Mouse (Mus musculus): ENCODE results near the gene Pdik1l.

Gene Pdik1l

GRCm38 (mm10) chr4:134258354-134258753 is 29.3 kb downstream of the Pdik1l start:
- DNase-seq (ENCODE audit: low spot score) = no peak

GRCm38 (mm10) chr4:134257198-134258009 is 30.3 kb downstream of the Pdik1l start:
- no peak for DNase-seq (ENCODE audit: low spot score)

GRCm38 (mm10) chr4:134256407-134257197 is 31.1 kb downstream of the Pdik1l start:
- no peak for DNase-seq (ENCODE audit: low spot score)

GRCm38 (mm10) chr4:134255854-134256253 is 31.8 kb downstream of the Pdik1l start:
- no peak for DNase-seq (ENCODE audit: low spot score)

GRCm38 (mm10) chr4:134254835-134255234 is 32.9 kb downstream of the Pdik1l start:
- DNase-seq (ENCODE audit: low spot score) = no peak

GRCm38 (mm10) chr4:134253722-134254324 is 33.9 kb downstream of the Pdik1l start, which contains the start of gene Grrp1:
Gene Grrp1 (minus strand): TSS chr4:134254106.
- no peak for DNase-seq (ENCODE audit: low spot score)

- DNase-seq (ENCODE audit: low spot score) = no peak
These were observed 34.6 kb downstream of the Pdik1l start for GRCm38 (mm10) chr4:134252911-134253721.

- no peak for DNase-seq (ENCODE audit: low spot score)
These were observed 35.4 kb downstream of the Pdik1l start for GRCm38 (mm10) chr4:134252131-134252910.

- DNase-seq (ENCODE audit: low spot score) = no peak
These were observed 36.2 kb downstream of the Pdik1l start for GRCm38 (mm10) chr4:134251241-134252130.

GRCm38 (mm10) chr4:134250930-134251240 is 36.8 kb downstream of the Pdik1l start:
- no peak for DNase-seq (ENCODE audit: low spot score)

- DNase-seq (ENCODE audit: low spot score) = no peak
These were observed 37.4 kb downstream of the Pdik1l start for GRCm38 (mm10) chr4:134250116-134250929.

- DNase-seq (ENCODE audit: low spot score) = no peak
These were observed 38.0 kb downstream of the Pdik1l start for GRCm38 (mm10) chr4:134249651-134250050.

GRCm38 (mm10) chr4:134246719-134247258 is 40.9 kb downstream of the Pdik1l start, which contains the start of gene Gm30191:
Gene Gm30191 (plus strand): TSS chr4:134246935.
- DNase-seq (ENCODE audit: low spot score) = no peak

GRCm38 (mm10) chr4:134246256-134246655 is 41.4 kb downstream of the Pdik1l start:
- DNase-seq (ENCODE audit: low spot score) = no peak

GRCm38 (mm10) chr4:134245148-134245843 is 42.4 kb downstream of the Pdik1l start, which contains the start of gene Zfp593:
Gene Zfp593 (minus strand): TSS chr4:134245592.
- DNase-seq (ENCODE audit: low spot score) = peak; percentile 88

GRCm38 (mm10) chr4:134243516-134244250 is 44.0 kb downstream of the Pdik1l start, which contains the start of gene E130218I03Rik:
Gene E130218I03Rik (plus strand): TSS chr4:134243662.
- no peak for DNase-seq (ENCODE audit: low spot score)

- DNase-seq (ENCODE audit: low spot score) = no peak
These were observed 49.0 kb downstream of the Pdik1l start for GRCm38 (mm10) chr4:134238686-134239085.

Measured in urinary bladder, postnatal 10 days (tissue).